Mouse (Mus musculus): ENCODE measurements at regions not wholly inside any gene's neighbourhood (a gene's known extent, or its start where the extent isn't known, plus 50 kb on each side); places are given as distances from the start of the nearest gene placed in this dataset.

DNA sequence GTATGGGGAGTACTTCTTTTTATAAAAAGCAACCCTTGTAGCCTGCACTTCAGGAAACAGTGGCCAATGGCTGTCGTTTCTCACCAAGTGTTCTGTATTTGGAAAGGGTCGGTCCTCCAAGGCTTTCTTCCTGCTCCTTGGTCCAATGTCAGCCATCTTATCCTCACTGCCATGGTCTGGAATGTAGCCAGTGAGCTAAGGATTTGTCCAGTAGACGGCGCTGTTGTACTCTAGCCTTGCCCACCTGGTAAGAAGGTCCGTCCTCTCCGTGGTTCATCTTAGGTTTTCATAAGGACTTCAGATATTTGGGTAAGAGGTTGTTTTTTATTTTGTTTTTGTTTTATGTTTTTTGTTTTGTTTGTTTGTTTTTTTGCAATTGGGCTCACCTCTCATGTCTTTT is 72.8 kb upstream of the Slc25a13 start:
- TF ChIP-seq CTCF (IDR thresholded peaks at IDR 0.05) (peak; percentile 87), EP300 (IDR thresholded peaks at IDR 0.05) (no peak)

Data from lung, postnatal 0 days (tissue).